Mouse (Mus musculus): ENCODE data around the gene Adss. TPM values are rescaled to one million over a fixed set of nuclear protein-coding genes. Genes with fewer than 3 reads are reported as not detected.

Gene Adss
- total and polyA plus RNA-seq, 3 experiments, result 55.7 to 62.6 TPM; not detected in 1

DNA sequence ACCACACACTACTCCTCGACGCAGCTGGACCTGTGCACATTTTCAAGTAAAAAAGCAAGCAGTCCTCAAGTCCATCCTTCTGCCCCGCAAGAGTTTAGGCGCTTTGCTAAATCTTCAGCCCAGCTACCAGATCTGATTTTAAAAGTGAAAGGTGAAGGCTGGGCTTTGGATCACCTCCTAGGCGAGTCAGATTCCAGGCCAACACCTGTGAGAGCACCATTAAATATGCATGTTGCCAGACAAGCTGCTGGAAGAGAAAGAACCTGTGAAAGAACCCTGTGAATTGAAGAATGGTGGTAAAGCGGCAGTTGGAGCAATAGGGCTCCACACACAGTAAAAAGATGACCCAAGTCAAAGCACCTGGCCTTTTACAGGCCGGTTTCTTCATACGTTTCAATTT lies 1.4 kb downstream of the Adss start:
- TF ChIP-seq SIN3A (IDR thresholded peaks at IDR 0.05; ENCODE audit: low read length) (no peak), MEF2A (IDR thresholded peaks at IDR 0.05; ENCODE audit: extremely low read depth, insufficient replicate concordance, low read depth, low read length, poor library complexity, severe bottlenecking) (no peak), MAFK (IDR thresholded peaks at IDR 0.05; ENCODE audit: borderline replicate concordance, low read depth, low read length) (no peak), ZMIZ1 (IDR thresholded peaks at IDR 0.05; ENCODE audit: low read depth, low read length) (no peak), JUND (IDR thresholded peaks at IDR 0.05; ENCODE audit: low read depth, low read length) (no peak), POLR2A (IDR thresholded peaks at IDR 0.05; ENCODE audit: control insufficient read depth in 1 of 2, insufficient read depth in 1 of 2, low read depth in 1 of 2, low read length in 2 of 2, poor library complexity in 1 of 2) (no peak), ZKSCAN1 (IDR thresholded peaks at IDR 0.05; ENCODE audit: low read depth, low read length) (no peak), RAD21 (IDR thresholded peaks at IDR 0.05; ENCODE audit: low read depth, low read length) (no peak), MXI1 (IDR thresholded peaks at IDR 0.05; ENCODE audit: low read depth, low read length) (no peak), GATA1 (IDR thresholded peaks at IDR 0.05; ENCODE audit: low read depth, low read length) (no peak), EP300 (IDR thresholded peaks at IDR 0.05; ENCODE audit: low read depth in 1 of 2, low read length in 2 of 2) (no peak), HCFC1 (IDR thresholded peaks at IDR 0.05; ENCODE audit: low read depth, low read length) (no peak), BHLHE40 (IDR thresholded peaks at IDR 0.05; ENCODE audit: borderline replicate concordance, low read depth, low read length) (no peak), ZC3H11A (IDR thresholded peaks at IDR 0.05; ENCODE audit: low read depth, low read length) (no peak)
- no peaks in the 10 kb centered on the region for H3K27me3 ChIP-seq (ENCODE audit: control insufficient read depth in 1 of 2, insufficient read depth in 2 of 2, low read length in 2 of 2)
- H3K36me3 ChIP-seq (ENCODE audit: control insufficient read depth in 1 of 2, insufficient read depth in 2 of 2, low read length in 2 of 2), result peaks cover 12 to 31% of the 10 kb centered on the region in 2 experiments
- H3K27ac ChIP-seq (ENCODE audit: control insufficient read depth, low read depth, low read length), result peak overlapping the region; percentile 40
- H3K4me1 ChIP-seq (ENCODE audit: control insufficient read depth in 1 of 2, insufficient read depth in 2 of 2, low read length in 2 of 2), result peaks cover 8% of the 10 kb centered on the region in 2 experiments
- peak overlapping the region; percentile 74 to 87 for H3K4me3 ChIP-seq (ENCODE audit: control insufficient read depth in 1 of 2, insufficient read depth in 1 of 2, low read depth in 2 of 2, low read length in 2 of 2)
- no peaks in the 10 kb centered on the region for H3K9me3 ChIP-seq (replicated peaks; ENCODE audit: insufficient read depth, low read length)
- DNase-seq (ENCODE audit: low read depth, low spot score), result peak; percentile 54
- H3K79me2 ChIP-seq (ENCODE audit: control insufficient read depth, insufficient read depth, low read length, poor library complexity), result peaks cover 54% of the 10 kb centered on the region
- H3K9ac ChIP-seq (ENCODE audit: control insufficient read depth, low read depth, low read length, poor library complexity, severe bottlenecking), result peak overlapping the region; percentile 98

GRCm38 (mm10) chr1:177792835-177793234 lies 3.5 kb downstream of the Adss start:
- H3K4me1 ChIP-seq (ENCODE audit: control insufficient read depth in 1 of 2, insufficient read depth in 2 of 2, low read length in 2 of 2), result peaks cover 8 to 10% of the 10 kb centered on the region in 2 experiments
- TF ChIP-seq E2F4 (IDR thresholded peaks at IDR 0.05; ENCODE audit: borderline replicate concordance, low read depth, low read length) (no peak), CTCF (IDR thresholded peaks at IDR 0.05 in 2 of 3, conservative IDR thresholded peaks at IDR 0.05 in 1 of 3; ENCODE audit: control insufficient read depth in 1 of 3, insufficient read depth in 1 of 3, low read depth in 2 of 3, low read length in 3 of 3, poor library complexity in 1 of 3, severe bottlenecking in 1 of 3) (no peak), BHLHE40 (IDR thresholded peaks at IDR 0.05; ENCODE audit: borderline replicate concordance, low read depth, low read length) (no peak), EP300 (IDR thresholded peaks at IDR 0.05; ENCODE audit: low read depth in 1 of 2, low read length in 2 of 2) (no peak), ETS1 (IDR thresholded peaks at IDR 0.05; ENCODE audit: low read depth, low read length) (no peak), MYC (IDR thresholded peaks at IDR 0.05; ENCODE audit: low read depth, low read length) (no peak), USF2 (IDR thresholded peaks at IDR 0.05; ENCODE audit: borderline replicate concordance in 1 of 2, insufficient read depth in 1 of 2, low read depth in 1 of 2, low read length in 2 of 2) (no peak), MXI1 (IDR thresholded peaks at IDR 0.05; ENCODE audit: low read depth, low read length) (no peak), JUND (IDR thresholded peaks at IDR 0.05; ENCODE audit: low read depth, low read length) (no peak), MYB (IDR thresholded peaks at IDR 0.05; ENCODE audit: low read depth, low read length) (no peak), GABPA (IDR thresholded peaks at IDR 0.05; ENCODE audit: low read depth, low read length) (no peak), NRF1 (IDR thresholded peaks at IDR 0.05; ENCODE audit: insufficient read depth, low read depth, low read length, poor library complexity, severe bottlenecking) (no peak), NELFE (IDR thresholded peaks at IDR 0.05; ENCODE audit: low read depth, low read length) (no peak)
- no peak overlapping the region for H3K4me3 ChIP-seq (ENCODE audit: control insufficient read depth in 1 of 2, insufficient read depth in 1 of 2, low read depth in 2 of 2, low read length in 2 of 2)
- H3K36me3 ChIP-seq (ENCODE audit: control insufficient read depth in 1 of 2, insufficient read depth in 2 of 2, low read length in 2 of 2), result peaks cover 16 to 32% of the 10 kb centered on the region in 2 experiments
- H3K27me3 ChIP-seq (ENCODE audit: control insufficient read depth in 1 of 2, insufficient read depth in 2 of 2, low read length in 2 of 2), result no peaks in the 10 kb centered on the region
- no peak overlapping the region for H3K9ac ChIP-seq (ENCODE audit: control insufficient read depth, low read depth, low read length, poor library complexity, severe bottlenecking)
- DNase-seq (ENCODE audit: low read depth, low spot score), result no peak
- H3K27ac ChIP-seq (ENCODE audit: control insufficient read depth, low read depth, low read length), result no peak overlapping the region
- H3K79me2 ChIP-seq (ENCODE audit: control insufficient read depth, insufficient read depth, low read length, poor library complexity), result peaks cover 70% of the 10 kb centered on the region
- H3K9me3 ChIP-seq (replicated peaks; ENCODE audit: insufficient read depth, low read length), result no peaks in the 10 kb centered on the region

Measured in MEL (cell line).